Mouse (Mus musculus) heart, embryonic 16.5 days (tissue): ENCODE measurements at regions not wholly inside any gene's neighbourhood (a gene's known extent, or its start where the extent isn't known, plus 50 kb on each side); places are given as distances from the start of the nearest gene placed in this dataset.

Source experiments
- ATAC-seq: fragments of 200-750 bp; cut with Nextera tagmentation; replicated peaks from 2 replicates; pipeline ENCODE4 v1.8.0; 2017; ENCODE audit warnings: moderate number of reproducible peaks; ENCODE audit not compliant: insufficient read depth, low FRiP score; ENCODE audit errors: extremely low read depth
- H3K27ac ChIP-seq: fragments of 300-500 bp; sonication (generic); 2 replicates; pipeline ENCODE4 v1.5.1; 2014; ENCODE audit warnings: mild to moderate bottlenecking, low read length, control low read depth, moderate library complexity
- H3K27me3 ChIP-seq: fragments of 300-500 bp; sonication (generic); 2 replicates; pipeline ENCODE4 v1.6.1; 2014; ENCODE audit warnings: low read length, mixed read lengths; ENCODE audit not compliant: control insufficient read depth, insufficient read depth
- H3K36me3 ChIP-seq: fragments of 300-500 bp; sonication (generic); 2 replicates; pipeline ENCODE4 v1.6.1; 2014; ENCODE audit not compliant: control insufficient read depth, insufficient read depth
- H3K4me1 ChIP-seq: fragments of 300-500 bp; sonication (generic); 2 replicates; pipeline ENCODE4 v1.6.1; 2014; ENCODE audit warnings: low read length, mixed read lengths; ENCODE audit not compliant: control insufficient read depth, insufficient read depth
- H3K4me2 ChIP-seq: fragments of 300-500 bp; sonication (generic); 2 replicates; pipeline ENCODE4 v1.6.1; 2014; ENCODE audit warnings: low read depth, mild to moderate bottlenecking, control low read depth, low read length
- H3K4me3 ChIP-seq: fragments of 300-500 bp; sonication (generic); 2 replicates; pipeline ENCODE4 v1.5.1; 2014; ENCODE audit warnings: mild to moderate bottlenecking, control low read depth, low read length
- H3K9ac ChIP-seq: fragments of 300-500 bp; sonication (generic); 2 replicates; pipeline ENCODE4 v1.6.1; 2014; ENCODE audit warnings: low read length, control low read depth
- H3K9me3 ChIP-seq: fragments of 300-500 bp; sonication (generic); replicated peaks from 2 replicates; pipeline ENCODE4 v1.6.1; 2016; ENCODE audit warnings: low read length; ENCODE audit not compliant: control insufficient read depth
- WGBS: fragments of 180-500 bp; shearing (Covaris S2); extraction: QIAGEN DNeasy Blood & Tissue Kit; methylation state at CpG from one replicate; pipeline ENCODE4 v1.1.7; 2014; 5-methylcytosine and 5-hydroxymethylcytosine counted together

DNA sequence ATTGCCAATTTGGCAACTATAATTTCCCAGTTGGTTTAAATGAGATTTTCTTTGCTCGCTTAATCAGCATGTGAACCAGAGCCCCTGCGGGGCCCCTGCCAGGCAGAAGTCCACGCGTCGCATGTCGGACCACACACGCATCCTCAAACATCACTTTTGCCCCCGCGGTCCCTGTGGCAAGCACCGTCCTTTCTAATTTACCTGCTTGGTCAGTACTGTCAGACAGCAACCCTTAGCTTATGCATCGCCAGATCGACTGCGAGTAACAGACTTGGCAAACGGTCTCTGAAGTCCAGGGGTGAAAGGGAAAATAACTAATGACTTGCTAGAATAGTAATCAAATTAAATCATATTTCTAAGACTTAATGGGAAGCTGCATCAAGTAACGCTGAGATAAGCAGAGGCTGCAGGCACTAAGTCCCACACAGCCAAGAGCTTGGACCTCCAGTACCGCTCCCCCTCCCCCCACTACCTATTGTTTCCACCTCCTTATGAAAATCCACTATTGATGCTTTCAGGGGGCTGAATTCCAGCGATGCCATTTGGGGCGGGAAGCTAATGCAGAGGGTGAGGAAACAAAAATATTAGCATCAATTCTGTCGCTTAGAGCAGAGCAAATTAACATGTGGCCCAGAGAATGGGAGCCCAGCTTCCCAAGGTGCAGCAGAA lies 142.0 kb upstream of the Cntnap4 start:
- Histone ChIP-seq H3K9ac (no peak overlapping the region), H3K4me2 (no peak overlapping the region), H3K27me3 (no peaks in the 10 kb centered on the region), H3K4me1 (no peaks in the 10 kb centered on the region), H3K9me3 (0 out of 2 replicates have a peak, but pooled peaks cover 7% of the 10 kb centered on the region), H3K4me3 (no peak overlapping the region), H3K36me3 (no peaks in the 10 kb centered on the region), H3K27ac (no peak overlapping the region)
- no peak for ATAC-seq
- WGBS, result 58% methylated on average over 19 of the region's 19 CpGs

DNA sequence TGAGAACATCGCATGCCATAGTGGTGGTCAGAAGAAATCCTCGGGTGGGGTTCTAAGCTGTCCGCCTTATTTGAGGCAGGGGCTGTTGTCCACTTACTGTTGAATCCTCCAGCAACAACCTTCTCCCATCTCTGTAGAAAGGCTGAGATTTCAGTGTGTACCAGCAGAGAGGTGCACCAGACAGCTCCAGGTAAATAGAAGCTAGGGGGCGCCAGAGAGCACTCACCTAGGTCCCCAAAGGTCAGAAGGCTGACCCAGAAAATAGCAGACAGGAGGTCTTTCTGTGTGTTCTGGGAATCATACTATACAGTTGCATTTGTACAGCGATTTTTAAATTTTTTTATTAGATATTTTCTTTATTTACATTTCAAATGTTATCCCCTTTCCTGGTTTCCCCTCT lies 157.9 kb upstream of the Cntnap4 start:
- H3K9ac ChIP-seq, result no peak overlapping the region
- H3K27ac ChIP-seq, result no peak overlapping the region
- peaks cover 6% of the 10 kb centered on the region; the same call in 1 of the 2 replicates for H3K9me3 ChIP-seq
- WGBS, result 74% methylated on average over 5 of the region's 5 CpGs
- ATAC-seq, result no peak
- no peak overlapping the region for H3K4me2 ChIP-seq
- H3K36me3 ChIP-seq, result no peaks in the 10 kb centered on the region
- no peaks in the 10 kb centered on the region for H3K4me1 ChIP-seq
- H3K27me3 ChIP-seq, result no peaks in the 10 kb centered on the region
- H3K4me3 ChIP-seq, result no peak overlapping the region

DNA sequence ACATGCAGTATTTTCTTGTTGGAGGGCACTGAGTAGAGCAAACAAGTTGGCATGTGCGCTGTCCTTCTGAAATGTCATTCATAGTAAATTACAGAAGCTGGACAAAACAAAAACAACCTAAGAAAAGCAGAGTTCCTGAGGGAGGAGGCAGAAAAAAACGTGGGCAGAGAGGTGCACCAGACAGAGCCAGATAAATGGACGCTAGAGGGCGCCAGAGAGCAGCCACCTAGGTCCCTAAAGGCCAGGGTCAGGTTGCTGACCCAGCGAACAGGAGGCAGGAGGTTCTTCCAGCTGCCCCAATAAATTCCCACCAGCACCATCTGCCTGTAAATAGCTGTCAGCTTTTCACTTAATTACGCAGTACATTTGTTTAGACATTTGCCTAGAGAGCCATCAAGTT lies 158.6 kb upstream of the Cntnap4 start:
- Histone ChIP-seq H3K27ac (no peak overlapping the region), H3K4me2 (no peak overlapping the region), H3K4me1 (no peaks in the 10 kb centered on the region), H3K9ac (no peak overlapping the region), H3K4me3 (no peak overlapping the region), H3K27me3 (no peaks in the 10 kb centered on the region), H3K9me3 (peaks cover 6% of the 10 kb centered on the region; the same call in 1 of the 2 replicates), H3K36me3 (no peaks in the 10 kb centered on the region)
- WGBS, result 26% methylated on average over 6 of the region's 6 CpGs
- no peak for ATAC-seq

DNA sequence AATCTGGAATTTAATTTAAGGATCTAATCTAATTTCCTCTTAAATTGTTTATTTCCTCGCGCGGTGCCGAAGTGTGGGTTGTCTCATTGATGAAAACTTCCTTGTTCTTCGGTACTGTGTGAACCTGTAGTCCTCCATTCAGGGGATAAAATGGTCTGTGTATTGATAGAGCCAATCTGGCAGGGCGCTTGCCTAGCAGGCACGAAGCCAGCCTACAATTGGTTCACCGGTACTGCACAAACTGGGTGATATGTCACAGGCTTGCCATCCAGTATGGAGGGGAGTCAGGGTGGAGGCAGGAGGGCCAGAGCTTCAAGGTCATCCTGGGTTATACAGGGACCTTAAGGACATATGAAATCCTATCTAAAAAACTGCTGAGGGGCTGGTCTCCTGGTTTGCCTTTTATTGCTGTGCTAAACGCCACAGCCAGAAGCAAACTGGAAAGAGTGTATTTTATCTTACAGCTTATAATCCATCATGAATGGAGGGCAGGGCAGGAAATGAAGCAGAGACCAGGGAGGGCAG lies 161.6 kb upstream of the Cntnap4 start:
- Histone ChIP-seq H3K4me3 (no peak overlapping the region), H3K9me3 (0 out of 2 replicates have a peak, but pooled peaks cover 6% of the 10 kb centered on the region), H3K27ac (no peak overlapping the region), H3K36me3 (no peaks in the 10 kb centered on the region), H3K27me3 (no peaks in the 10 kb centered on the region), H3K9ac (no peak overlapping the region), H3K4me1 (no peaks in the 10 kb centered on the region), H3K4me2 (no peak overlapping the region)
- no peak for ATAC-seq
- 84% methylated on average over 9 of the region's 9 CpGs for WGBS

DNA sequence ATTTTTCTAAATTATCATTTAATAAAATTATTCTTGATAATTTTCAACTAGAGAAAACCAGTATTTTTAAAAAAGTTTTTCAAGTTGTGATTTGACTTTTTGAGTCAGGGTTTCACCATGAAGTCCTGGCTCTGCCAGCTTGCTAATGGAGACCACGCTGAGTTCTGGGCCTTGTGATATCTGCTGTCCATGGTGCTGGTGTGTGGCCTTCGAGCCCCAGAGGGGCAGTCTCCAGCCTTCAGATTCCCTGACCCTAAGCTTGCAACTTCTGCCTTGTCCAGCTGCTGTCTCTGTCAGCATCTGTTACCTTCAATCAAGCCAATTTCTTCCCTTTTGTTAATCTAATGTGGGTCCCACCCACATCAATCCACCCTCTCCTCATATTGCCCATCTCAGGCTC lies 165.8 kb upstream of the Cntnap4 start:
- no peak for ATAC-seq

DNA sequence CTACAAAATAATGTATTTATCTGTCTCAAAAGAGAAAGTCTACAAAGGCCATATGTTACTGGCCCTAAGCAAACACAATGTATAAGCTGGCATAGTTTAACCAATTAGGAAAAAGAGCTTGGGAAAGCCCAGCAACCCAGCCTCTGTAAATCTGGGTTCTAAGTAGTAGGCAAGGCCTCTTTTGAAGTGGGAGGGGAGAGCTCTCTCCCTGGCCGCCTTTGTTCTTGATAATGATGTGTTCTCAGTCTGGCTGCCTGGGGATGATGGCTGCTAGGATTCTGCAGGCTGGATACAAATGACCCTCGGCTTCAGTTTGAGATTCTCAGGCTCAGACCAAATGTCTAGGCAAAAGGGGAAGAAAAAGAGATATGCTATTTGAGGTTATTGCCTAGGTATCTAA lies 172.4 kb upstream of the Cntnap4 start:
- Histone ChIP-seq H3K27me3 (no peaks in the 10 kb centered on the region), H3K27ac (no peak overlapping the region), H3K9me3 (peaks cover 6% of the 10 kb centered on the region; the same call in 1 of the 2 replicates), H3K4me3 (no peak overlapping the region), H3K4me1 (no peaks in the 10 kb centered on the region), H3K9ac (no peak overlapping the region), H3K36me3 (no peaks in the 10 kb centered on the region), H3K4me2 (no peak overlapping the region)
- no peak for ATAC-seq
- WGBS, result 15% methylated on average over 2 of the region's 2 CpGs

More for the DNA sequence above, 165.8 kb upstream of the Cntnap4 start:
- Histone ChIP-seq H3K4me2 (no peak overlapping the region), H3K36me3 (no peaks in the 10 kb centered on the region), H3K4me3 (no peak overlapping the region), H3K9ac (no peak overlapping the region), H3K9me3 (0 out of 2 replicates have a peak, but pooled peaks cover 6% of the 10 kb centered on the region), H3K27me3 (no peaks in the 10 kb centered on the region), H3K27ac (no peak overlapping the region), H3K4me1 (no peaks in the 10 kb centered on the region)
- WGBS, result 3% methylated on average over 2 of the region's 2 CpGs

DNA sequence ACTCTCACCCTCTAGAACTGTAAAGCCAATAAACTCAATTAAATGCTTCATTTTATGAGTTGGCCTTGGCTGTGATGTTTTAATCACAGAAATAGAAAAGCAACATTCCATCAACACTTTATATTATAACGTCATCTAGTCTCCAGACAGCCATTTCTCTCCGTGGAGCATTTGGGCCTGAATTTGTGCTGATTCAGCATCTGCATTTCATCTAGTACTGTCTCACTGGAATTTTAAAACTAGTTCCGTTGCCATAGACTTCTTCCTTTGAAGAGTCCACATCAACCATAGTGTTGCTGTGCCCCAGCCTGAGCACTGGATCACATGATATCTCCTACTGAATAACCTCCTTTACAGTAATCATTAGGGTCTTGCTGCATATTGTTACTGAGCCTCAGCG lies 179.7 kb upstream of the Cntnap4 start:
- Histone ChIP-seq H3K27me3 (no peaks in the 10 kb centered on the region), H3K27ac (no peak overlapping the region), H3K4me1 (no peaks in the 10 kb centered on the region), H3K36me3 (no peaks in the 10 kb centered on the region), H3K9me3 (peaks cover 14% of the 10 kb centered on the region; the same call in 1 of the 2 replicates), H3K4me2 (no peak overlapping the region), H3K9ac (no peak overlapping the region), H3K4me3 (no peak overlapping the region)
- WGBS, result 73% methylated on average over 4 of the region's 4 CpGs
- no peak for ATAC-seq

DNA sequence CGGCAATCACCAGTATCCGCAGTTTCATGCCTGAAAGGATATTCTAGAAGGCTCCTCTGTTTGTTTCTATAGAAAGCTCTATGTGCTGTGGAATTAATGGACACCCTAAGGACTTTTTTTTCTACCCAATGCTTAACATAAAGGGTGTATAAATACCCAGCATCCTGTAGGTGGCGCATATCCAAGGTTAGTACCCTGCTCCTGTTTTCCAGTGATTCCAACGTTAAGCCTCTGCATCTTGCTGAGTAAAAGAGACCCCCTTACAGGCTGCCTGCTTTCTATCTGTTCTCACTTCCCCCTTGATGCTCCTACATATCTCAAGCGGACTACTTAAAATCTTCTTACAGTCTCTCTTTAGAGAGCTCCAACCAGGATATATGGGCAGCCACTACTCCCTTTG lies 221.5 kb upstream of the Cntnap4 start:
- Histone ChIP-seq H3K4me1 (no peaks in the 10 kb centered on the region), H3K27ac (no peak overlapping the region), H3K36me3 (no peaks in the 10 kb centered on the region), H3K27me3 (no peaks in the 10 kb centered on the region), H3K4me3 (no peak overlapping the region), H3K4me2 (no peak overlapping the region), H3K9ac (no peak overlapping the region), H3K9me3 (no peaks in the 10 kb centered on the region)
- 28% methylated on average over 5 of the region's 5 CpGs for WGBS
- ATAC-seq, result no peak

DNA sequence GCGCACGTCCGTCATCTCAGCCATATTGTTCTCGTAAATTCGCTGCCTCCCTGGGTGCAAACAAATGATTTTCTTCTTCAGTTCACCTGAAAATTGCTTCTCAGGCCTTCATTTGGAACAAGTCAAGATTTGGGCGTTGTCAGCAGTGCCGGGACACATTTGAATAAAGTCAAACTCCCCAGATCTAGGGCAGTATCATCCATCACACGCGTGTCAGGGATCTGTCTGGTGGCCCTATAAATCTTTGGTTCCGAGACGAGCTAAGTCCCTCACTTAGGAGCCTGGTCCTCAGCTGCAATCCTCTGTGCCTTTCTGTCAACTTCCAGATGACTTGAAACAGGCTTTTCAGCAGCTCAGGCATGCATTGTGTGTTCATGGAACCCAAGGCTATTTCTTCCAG lies 236.7 kb upstream of the Cntnap4 start:
- WGBS, result 71% methylated on average over 11 of the region's 11 CpGs
- H3K27ac ChIP-seq, result no peak overlapping the region
- no peaks in the 10 kb centered on the region for H3K9me3 ChIP-seq
- H3K36me3 ChIP-seq, result no peaks in the 10 kb centered on the region
- H3K4me2 ChIP-seq, result no peak overlapping the region
- H3K27me3 ChIP-seq, result no peaks in the 10 kb centered on the region
- H3K9ac ChIP-seq, result no peak overlapping the region
- no peak overlapping the region for H3K4me3 ChIP-seq
- ATAC-seq, result no peak
- no peaks in the 10 kb centered on the region for H3K4me1 ChIP-seq
